22 mouse cellular contexts compared by ENCODE assay signal in genomic region chr11:78364103-78364502, GRCm38 (mm10). TPM values are rescaled to one million over a fixed set of nuclear protein-coding genes. Genes with fewer than 3 reads are reported as not detected.
A peak's percentile ranks its signal among the peaks of the same experiment; 100 is the strongest.
DNase-seq lines count a peak whose midpoint lies in the region; ATAC-seq lines count a peak whose summit lies in the region.
"Had no signal": no experiment of that assay in that cellular context is flagged by ENCODE, and none has a peak within 500 bp of the region (broad histone marks: within the 10 kb centered on the region; RNA-seq: fewer than 3 reads in every experiment).

No protein-coding gene starts in this region.

- 27% methylated on average over 8 of the region's 8 CpGs for WGBS in limb, embryonic 12.5 days
- 35% methylated on average over 8 of the region's 8 CpGs for WGBS in limb, embryonic 10.5 days

- no peaks in the 10 kb centered on the region for H3K9me3 ChIP-seq in limb, embryonic 12.5 days
- H3K9me3 ChIP-seq in limb, embryonic 10.5 days (replicated peaks) = no peaks in the 10 kb centered on the region
- H3K9me3 ChIP-seq: embryonic facial prominence, embryonic 12.5 days; midbrain, embryonic 10.5 days; neural tube, embryonic 12.5 days had no signal

- peaks cover 21% of the 10 kb centered on the region for H3K4me1 ChIP-seq in limb, embryonic 12.5 days (replicated peaks)
- peaks cover 38% of the 10 kb centered on the region for H3K4me1 ChIP-seq in limb, embryonic 10.5 days
- H3K4me1 ChIP-seq: embryonic facial prominence, embryonic 12.5 days had no signal

- peak; percentile 66 for DNase-seq in adrenal gland, postnatal 14 days
- no peak for DNase-seq in adrenal gland, postnatal 4 days (ENCODE audit: low spot score in 2 of 2)
- no peak for DNase-seq in limb, embryonic 10.5 days (ENCODE audit: low spot score)
- DNase-seq in fat pad, adult 2 months (ENCODE audit: extremely low read depth, low read depth, low spot score) = peak; percentile 65
- DNase-seq in kidney, postnatal 36 days = peak; percentile 29 to 52
- no peak for DNase-seq in retina, embryonic 14.5 days (ENCODE audit: low spot score)
- DNase-seq in gastrocnemius, postnatal 25 days = no peak
- DNase-seq: cerebellum, adult 11-12 months; heart, postnatal 14 days; lung, adult 18-20 months; lung, postnatal 36 days had no signal

- ATAC-seq in limb, embryonic 12.5 days (ENCODE audit: insufficient number of reproducible peaks, insufficient read depth, low FRiP score, low TSS enrichment, low read depth) = no peak

- no peak overlapping the region for H3K9ac ChIP-seq in limb, embryonic 12.5 days (replicated peaks)
- H3K9ac ChIP-seq: embryonic facial prominence, embryonic 12.5 days; hindbrain, embryonic 14.5 days; neural tube, embryonic 12.5 days had no signal

- no peaks in the 10 kb centered on the region for H3K36me3 ChIP-seq in limb, embryonic 12.5 days
- H3K36me3 ChIP-seq in limb, embryonic 10.5 days = no peaks in the 10 kb centered on the region
- H3K36me3 ChIP-seq: embryonic facial prominence, embryonic 12.5 days; midbrain, embryonic 10.5 days; neural tube, embryonic 12.5 days had no signal

- no peak overlapping the region for H3K4me3 ChIP-seq in limb, embryonic 12.5 days (replicated peaks)
- H3K4me3 ChIP-seq in limb, embryonic 10.5 days = no peak overlapping the region
- H3K4me3 ChIP-seq: embryonic facial prominence, embryonic 12.5 days; midbrain, embryonic 10.5 days; neural tube, embryonic 12.5 days had no signal

- H3K27me3 ChIP-seq in limb, embryonic 12.5 days = no peaks in the 10 kb centered on the region
- H3K27me3 ChIP-seq in limb, embryonic 10.5 days (ENCODE audit: low read depth, poor library complexity, severe bottlenecking) = peaks cover 7% of the 10 kb centered on the region
- H3K27me3 ChIP-seq: embryonic facial prominence, embryonic 12.5 days had no signal

- H3K4me2 ChIP-seq in limb, embryonic 12.5 days = no peak overlapping the region
- H3K4me2 ChIP-seq: embryonic facial prominence, embryonic 12.5 days; heart, embryonic 11.5 days; hindbrain, embryonic 14.5 days; neural tube, embryonic 12.5 days had no signal

- H3K27ac ChIP-seq in limb, embryonic 12.5 days = 0 out of 2 replicates have a peak overlapping the region, but pooled peaks have one; percentile 7
- no peak overlapping the region; the same call in 1 of the 2 replicates for H3K27ac ChIP-seq in limb, embryonic 10.5 days
- H3K27ac ChIP-seq: embryonic facial prominence, embryonic 12.5 days; hindbrain, embryonic 14.5 days; midbrain, embryonic 10.5 days; neural tube, embryonic 12.5 days had no signal

RNA-seq across cellular contexts. Expression of gene Unc119, which starts 20.8 kb away (rescaled TPM):
- total RNA-seq in adrenal gland, postnatal 14 days (2021) = 24.4 and 26.8 TPM in 2 replicates
- 10 to 100 TPM; 55.7 to 67.1 TPM for total RNA-seq in adrenal gland, postnatal 4 days (2021)
- 94.8 and 96.3 TPM in 2 replicates for polyA plus RNA-seq in limb, embryonic 12.5 days (2016; fragmentation: Nextera tagmentation; extraction: Ambion mirVana)
- 77.9 and 83.0 TPM in 2 replicates for polyA plus RNA-seq in limb, embryonic 10.5 days (2016; fragmentation: Nextera tagmentation; extraction: Ambion mirVana)
- 10 to 100 TPM in 1 of 2 experiments, 1 to 10 TPM in 1; 8.4 to 10.5 TPM for total RNA-seq in gastrocnemius, postnatal 25 days (2021)

RNA-seq across cellular contexts. Expression of gene Foxn1, which starts 22.3 kb away (rescaled TPM):
- total RNA-seq in adrenal gland, postnatal 14 days (2021) = 0.15 TPM in 1 of 2 replicates, not detected in the other
- under 1 TPM; 0.08 to 0.17 TPM for total RNA-seq in adrenal gland, postnatal 4 days (2021)
- not detected in 2 replicates for polyA plus RNA-seq in limb, embryonic 12.5 days (2016; fragmentation: Nextera tagmentation; extraction: Ambion mirVana)
- polyA plus RNA-seq in limb, embryonic 10.5 days (2016; fragmentation: Nextera tagmentation; extraction: Ambion mirVana) = 0.06 TPM in 1 of 2 replicates, not detected in the other
- not detected for total RNA-seq in gastrocnemius, postnatal 25 days (2021)
- total RNA-seq: gastrocnemius, postnatal 4 days; layer of hippocampus, postnatal 25 days; liver, adult 2 months had no signal
- polyA plus RNA-seq: forebrain, embryonic 11.5 days; hindbrain, embryonic 14.5 days; liver, adult 2 months; midbrain, embryonic 10.5 days; neural tube, embryonic 12.5 days had no signal

RNA-seq across cellular contexts. Expression of gene Pigs, which starts 35.9 kb away (rescaled TPM):
- 43.0 and 47.6 TPM in 2 replicates for total RNA-seq in adrenal gland, postnatal 14 days (2021)
- total RNA-seq in adrenal gland, postnatal 4 days (2021) = 10 to 100 TPM; 58.2 to 58.3 TPM
- 68.8 and 72.5 TPM in 2 replicates for polyA plus RNA-seq in limb, embryonic 12.5 days (2016; fragmentation: Nextera tagmentation; extraction: Ambion mirVana)
- polyA plus RNA-seq in limb, embryonic 10.5 days (2016; fragmentation: Nextera tagmentation; extraction: Ambion mirVana) = 80.3 and 83.6 TPM in 2 replicates
- total RNA-seq in gastrocnemius, postnatal 25 days (2021) = 10 to 100 TPM; 18.3 to 20.4 TPM

RNA-seq across cellular contexts. Expression of gene Aldoc, which starts 41.3 kb away (rescaled TPM):
- 8.8 and 9.2 TPM in 2 replicates for total RNA-seq in adrenal gland, postnatal 14 days (2021)
- total RNA-seq in adrenal gland, postnatal 4 days (2021) = 10 to 100 TPM; 15.3 to 16.2 TPM
- polyA plus RNA-seq in limb, embryonic 12.5 days (2016; fragmentation: Nextera tagmentation; extraction: Ambion mirVana) = 4.0 and 5.0 TPM in 2 replicates
- polyA plus RNA-seq in limb, embryonic 10.5 days (2016; fragmentation: Nextera tagmentation; extraction: Ambion mirVana) = 2.0 and 4.3 TPM in 2 replicates
- total RNA-seq in gastrocnemius, postnatal 25 days (2021) = 1 to 10 TPM; 2.5 to 2.6 TPM

RNA-seq across cellular contexts. Expression of gene Slc13a2, which starts 57.9 kb away (rescaled TPM):
- not detected in 2 replicates for total RNA-seq in adrenal gland, postnatal 14 days (2021)
- 1 to 10 TPM in 1 of 2 experiments, under 1 TPM in 1; 0.11 to 1.8 TPM for total RNA-seq in adrenal gland, postnatal 4 days (2021)
- polyA plus RNA-seq in limb, embryonic 12.5 days (2016; fragmentation: Nextera tagmentation; extraction: Ambion mirVana) = not detected in 2 replicates
- polyA plus RNA-seq in limb, embryonic 10.5 days (2016; fragmentation: Nextera tagmentation; extraction: Ambion mirVana) = not detected in 2 replicates
- not detected for total RNA-seq in gastrocnemius, postnatal 25 days (2021)
- total RNA-seq: gastrocnemius, postnatal 4 days; heart, postnatal 14 days; layer of hippocampus, postnatal 25 days; left cerebral cortex, postnatal 25 days had no signal
- polyA plus RNA-seq: embryonic facial prominence, embryonic 12.5 days; forebrain, embryonic 11.5 days; heart, embryonic 11.5 days; hindbrain, embryonic 14.5 days; midbrain, embryonic 10.5 days; neural tube, embryonic 12.5 days had no signal

Comparison
In these comparisons a context has a peak if more than half of its experiments do, and no peak if none do; other contexts are left out.
1. DNase-seq: peak in adrenal gland, postnatal 14 days (single experiment), fat pad, adult 2 months (single experiment) and kidney, postnatal 36 days (2 of 2); none in adrenal gland, postnatal 4 days (0 of 2), limb, embryonic 10.5 days (single experiment), retina, embryonic 14.5 days (single experiment) and gastrocnemius, postnatal 25 days (single experiment).